Mouse (Mus musculus): ENCODE results near the gene Zfp672.

GRCm38 (mm10) chr11:58357042-58357441, 26.9 kb upstream of the Zfp672 start:
- TF ChIP-seq CTCF (IDR thresholded peaks at IDR 0.05; ENCODE audit: control insufficient read depth, insufficient read depth, insufficient replicate concordance, low read depth, low read length) = no peak
- no peak for TF ChIP-seq POLR2A (IDR thresholded peaks at IDR 0.05; ENCODE audit: control insufficient read depth, low read depth, low read length)

Measured in testis, adult 2 months (tissue).